Mouse (Mus musculus): ENCODE data around the gene Leng8.
A peak's percentile ranks its signal among the peaks of the same experiment; 100 is the strongest.

Leng8 gene

DNA sequence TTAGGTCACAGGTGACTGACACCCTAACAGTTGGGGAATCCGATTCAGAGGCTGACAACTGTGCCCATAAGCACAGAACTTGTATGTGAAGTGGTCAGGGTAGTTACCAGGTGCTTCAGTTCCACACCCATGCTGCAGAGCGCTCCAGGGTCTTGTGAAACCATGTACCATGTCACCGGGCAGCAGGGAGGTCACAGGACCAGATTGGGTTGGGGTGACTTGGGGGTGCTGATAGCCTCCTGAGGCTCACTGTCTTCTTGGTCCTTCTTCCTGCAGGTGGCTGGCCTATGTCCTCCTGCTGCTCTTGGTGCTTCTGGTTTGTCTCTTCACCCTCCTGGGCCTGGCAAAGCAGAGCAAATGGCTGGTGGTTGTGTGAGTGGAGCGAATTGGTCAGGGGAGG is 8.9 kb upstream of the Leng8 start:
- DNase-seq, result no peak

DNA sequence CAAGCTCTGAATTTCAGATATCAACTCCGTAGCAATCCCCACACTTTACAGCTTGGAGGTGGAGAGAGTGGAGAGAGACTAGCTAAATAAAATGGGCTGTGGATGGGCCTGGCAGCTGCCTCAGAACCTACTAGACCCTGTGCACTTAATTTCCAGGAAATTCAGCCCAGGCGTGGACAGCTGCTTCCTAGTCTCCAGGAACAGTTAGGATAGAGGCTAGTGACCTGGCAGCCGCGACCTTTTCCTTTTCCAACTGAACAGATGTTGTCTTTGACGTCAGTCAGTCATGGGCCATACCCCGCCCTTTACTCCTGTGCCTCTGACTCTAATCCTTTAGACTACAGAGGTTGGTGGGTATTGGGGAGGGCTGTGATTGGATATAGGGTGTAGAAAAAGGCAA is 8.0 kb upstream of the Leng8 start:
- DNase-seq, result no peak

DNA sequence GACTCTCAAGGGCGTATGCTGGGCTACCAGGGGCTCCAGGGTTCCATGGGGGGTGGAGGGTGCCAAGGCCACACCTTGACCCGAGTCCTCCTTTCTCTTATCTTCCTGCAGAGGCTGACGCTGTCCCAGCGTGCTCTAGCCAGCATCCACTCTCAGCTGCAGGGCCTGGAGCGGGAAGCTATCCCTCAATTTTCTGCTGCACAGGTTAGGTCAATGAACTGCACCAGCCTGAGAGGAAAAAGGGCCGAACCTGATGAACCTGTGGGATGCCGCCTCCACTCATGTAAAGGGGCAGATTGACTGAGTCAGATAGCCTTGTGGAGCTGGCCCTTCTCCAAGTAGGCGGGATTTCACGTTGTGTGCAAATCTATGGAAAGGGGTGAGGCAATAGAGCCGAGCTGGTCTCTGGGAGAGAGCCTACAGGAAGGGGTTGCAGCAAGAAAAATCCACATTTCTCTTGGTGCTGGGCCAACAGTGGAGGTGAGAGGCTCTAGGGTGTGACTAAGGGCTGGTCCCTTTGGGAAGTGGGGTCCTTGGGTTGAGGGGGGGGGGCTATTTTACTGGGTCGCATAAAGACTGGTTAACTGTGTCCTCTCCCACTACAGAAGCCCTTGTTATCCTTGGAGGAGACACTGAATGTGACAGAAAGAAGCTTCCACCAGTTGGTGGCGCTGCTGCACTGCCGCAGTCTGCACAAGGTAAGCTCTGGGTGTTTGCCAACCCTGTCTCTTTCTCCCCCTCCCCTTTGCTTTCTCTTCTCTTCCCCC is 6.0 kb upstream of the Leng8 start:
- peak; percentile 83 to 91 for DNase-seq

DNA sequence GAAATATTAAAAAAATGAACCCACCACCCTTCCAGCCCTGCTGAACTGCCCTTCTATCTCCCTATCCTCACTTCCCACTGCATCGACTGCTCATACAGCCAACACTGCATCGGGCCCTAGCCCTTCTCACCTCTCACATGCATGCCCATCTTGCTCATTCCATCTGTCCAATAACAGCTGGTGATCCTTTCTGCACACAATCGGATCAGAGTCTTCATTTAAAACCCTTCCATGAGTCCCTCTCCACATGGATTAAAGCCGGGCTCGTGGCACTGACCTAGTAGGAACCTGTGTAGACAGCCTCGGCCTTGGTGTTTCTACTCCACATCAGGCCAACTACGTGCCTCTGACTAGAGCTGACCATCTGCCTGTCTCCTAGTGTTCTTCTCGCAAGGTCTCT is 4.9 kb upstream of the Leng8 start:
- DNase-seq, result peak in 1 of 2 experiments; percentile 19

DNA sequence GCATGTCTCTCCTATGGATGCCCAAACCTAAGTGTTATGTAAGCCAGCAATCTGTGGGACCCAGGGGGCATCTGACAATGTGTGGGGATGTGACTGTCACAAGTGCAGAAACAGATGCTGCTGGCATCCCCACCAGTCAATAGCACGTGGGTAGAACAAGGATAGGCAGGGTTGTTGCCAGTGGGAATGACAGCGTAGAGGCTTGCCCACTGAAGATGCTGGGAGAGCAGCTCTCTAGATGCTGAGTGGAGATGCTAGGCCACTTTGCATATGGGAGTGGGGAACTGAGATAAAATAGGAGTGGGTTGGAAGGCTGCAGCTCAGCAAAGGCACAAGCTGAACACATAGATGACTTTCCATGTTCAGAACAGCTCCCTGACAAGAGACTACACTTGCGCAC is 4.3 kb upstream of the Leng8 start:
- peak in 1 of 2 experiments; percentile 14 for DNase-seq

GRCm38 (mm10) chr7:4132998-4133397 is 3.8 kb upstream of the Leng8 start:
- DNase-seq, result peak in 1 of 2 experiments; percentile 21

GRCm38 (mm10) chr7:4134911-4135310 is 1.9 kb upstream of the Leng8 start:
- no peak for DNase-seq

DNA sequence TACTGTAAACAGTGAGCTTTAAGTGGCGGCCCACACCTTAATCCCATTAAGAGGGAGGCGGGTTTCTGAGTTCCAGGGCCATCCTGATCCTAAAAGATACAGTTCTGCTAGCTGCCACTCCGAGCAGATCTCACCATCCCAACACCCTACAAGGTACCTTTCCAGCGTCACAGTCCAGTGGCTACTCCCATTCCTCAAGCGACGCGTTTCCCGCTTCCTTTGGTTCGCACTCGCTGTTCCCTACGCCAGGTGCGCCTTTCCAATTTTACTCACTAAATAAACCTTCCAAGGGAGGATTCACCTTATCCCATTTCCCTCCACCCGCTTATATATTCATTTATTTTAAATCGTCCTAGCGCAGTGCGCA is 452 bp upstream of the Leng8 start:
- DNase-seq, result no peak

GRCm38 (mm10) chr7:4137746-4138145 is 907 bp downstream of the Leng8 start:
- DNase-seq, result no peak

DNA sequence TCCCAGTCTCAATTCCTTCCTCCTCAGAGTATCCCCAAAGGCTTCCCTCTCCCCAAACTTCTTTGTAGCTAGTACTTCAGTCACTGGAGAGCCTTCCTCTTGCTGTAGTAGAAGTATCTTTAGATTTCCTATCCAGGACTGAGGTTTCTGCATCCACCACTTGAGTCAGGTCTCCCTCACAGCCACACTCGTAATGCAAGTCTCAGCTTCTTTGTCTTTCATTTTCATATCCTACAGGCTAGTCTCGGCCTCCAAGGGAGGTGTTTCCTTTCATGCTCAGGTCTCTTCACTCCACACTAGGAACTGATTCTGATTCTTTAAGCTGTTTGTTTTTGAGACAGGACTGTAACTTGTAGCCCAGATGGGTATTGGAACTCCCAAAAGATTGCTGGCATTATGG is 1.3 kb downstream of the Leng8 start:
- DNase-seq, result no peak

GRCm38 (mm10) chr7:4138671-4139070 is 1.8 kb downstream of the Leng8 start:
- DNase-seq, result no peak

- DNase-seq, result no peak
Observed at GRCm38 (mm10) chr7:4139391-4139790, 2.6 kb downstream of the Leng8 start.

GRCm38 (mm10) chr7:4141648-4142325 is 4.9 kb downstream of the Leng8 start:
- no peak for DNase-seq

DNA sequence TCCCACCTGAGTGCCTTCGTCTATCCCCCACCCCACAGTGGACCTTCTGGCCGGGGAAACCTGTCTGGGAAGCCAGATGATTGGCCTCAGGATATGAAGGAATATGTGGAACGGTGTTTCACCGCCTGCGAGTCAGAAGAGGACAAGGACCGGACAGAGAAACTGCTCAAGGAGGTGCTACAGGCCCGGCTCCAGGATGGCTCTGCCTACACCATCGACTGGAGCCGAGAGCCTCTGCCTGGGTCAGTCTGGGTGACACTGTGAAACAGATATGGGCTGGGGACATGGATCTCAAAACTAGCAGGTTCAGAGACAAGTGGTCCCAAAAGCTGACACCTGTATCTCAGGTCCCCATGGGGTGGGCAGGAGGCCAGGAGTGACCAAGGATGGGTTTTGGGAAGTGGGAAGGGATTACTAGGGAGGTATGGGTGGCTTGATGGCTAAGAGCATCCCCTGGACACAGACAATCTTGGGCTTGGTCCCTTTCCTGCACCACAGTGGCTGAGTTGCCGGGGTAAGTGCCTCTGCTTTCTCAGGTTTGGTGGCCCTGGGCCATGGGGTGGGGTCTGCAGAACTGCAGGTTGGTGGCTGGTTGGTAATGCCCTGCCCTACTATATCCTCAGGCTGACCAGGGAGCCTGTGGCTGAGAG is 6.1 kb downstream of the Leng8 start:
- DNase-seq, result peak in 1 of 2 experiments; percentile 10

GRCm38 (mm10) chr7:4143506-4143905 is 6.7 kb downstream of the Leng8 start:
- no peak for DNase-seq

- no peak for DNase-seq
Observed at GRCm38 (mm10) chr7:4144046-4144445, 7.2 kb downstream of the Leng8 start.

GRCm38 (mm10) chr7:4144766-4145551 is 8.1 kb downstream of the Leng8 start:
- DNase-seq, result peak in 1 of 2 experiments; percentile 23

GRCm38 (mm10) chr7:4145552-4146190 is 8.8 kb downstream of the Leng8 start:
- peak; percentile 66 for DNase-seq

GRCm38 (mm10) chr7:4146241-4147180 is 9.7 kb downstream of the Leng8 start:
- peak in 1 of 2 experiments; percentile 30 for DNase-seq

GRCm38 (mm10) chr7:4147371-4147770 is 10.5 kb downstream of the Leng8 start:
- DNase-seq, result peak in 1 of 2 experiments; percentile 30

GRCm38 (mm10) chr7:4147836-4148235 is 11.0 kb downstream of the Leng8 start:
- no peak for DNase-seq

All from cerebellum, adult 18-20 months (tissue).